Mouse (Mus musculus) CH12.LX (cell line): ENCODE measurements around the gene Phf23. TPM values are rescaled to one million over a fixed set of nuclear protein-coding genes. Genes with fewer than 3 reads are reported as not detected.

ENCODE experiments used
- DNase-seq: peaks from one replicate; pipeline ENCODE4 v3.0.0-alpha.2; 2013; ENCODE audit errors: extremely low read depth
- H3K27ac ChIP-seq: 2 replicates; pipeline ENCODE4 v1.5.1; 2012; ENCODE audit warnings: low read depth, mild to moderate bottlenecking, control low read depth, moderate library complexity; ENCODE audit not compliant: insufficient read depth
- H3K27me3 ChIP-seq: replicated peaks from 2 replicates; pipeline ENCODE3; 2012; ENCODE audit warnings: inconsistent platforms
- H3K36me3 ChIP-seq, 2 experiments: replicated peaks in 1 of 2; 2 replicates each; pipeline versions ENCODE3 to v1.6.1; 2012; ENCODE audit warnings: inconsistent platforms in 1 of 2, low read length in 1 of 2, mild to moderate bottlenecking in 1 of 2, mixed read lengths in 1 of 2, moderate library complexity in 1 of 2; ENCODE audit not compliant: control insufficient read depth in 1 of 2, insufficient read depth in 1 of 2
- H3K4me1 ChIP-seq, 2 experiments: 2 replicates each; pipeline ENCODE4 v1.6.1; 2012; ENCODE audit warnings: inconsistent platforms in 1 of 2, moderate library complexity in 1 of 2; ENCODE audit not compliant: insufficient read depth in 2 of 2, control insufficient read depth in 1 of 2
- H3K4me2 ChIP-seq: 2 replicates; pipeline ENCODE4 v1.6.1; 2012; ENCODE audit warnings: low read depth, mild to moderate bottlenecking, control low read depth; ENCODE audit not compliant: poor library complexity, insufficient read depth, severe bottlenecking
- H3K4me3 ChIP-seq, 3 experiments: fragments of 150-350 bp in 1 of 3; sonication (generic) in 1 of 3; replicated peaks in 1 of 3; 2 replicates each; pipeline versions ENCODE3 to v1.5.1; 2011 to 2012; ENCODE audit warnings: low read depth in 2 of 3, low read length in 2 of 3, mild to moderate bottlenecking in 2 of 3, moderate library complexity in 2 of 3, control low read depth in 1 of 3, improper control_type of control experiment in 1 of 3, inconsistent platforms in 1 of 3, mixed read lengths in 1 of 3; ENCODE audit not compliant: poor library complexity in 1 of 3
- H3K79me2 ChIP-seq: replicated peaks from 2 replicates; pipeline ENCODE4 v1.6.1; 2012; ENCODE audit warnings: mild to moderate bottlenecking, moderate library complexity; ENCODE audit not compliant: control insufficient read depth, poor library complexity, insufficient read depth, severe bottlenecking; ENCODE audit errors: extremely low read depth
- H3K9ac ChIP-seq: 2 replicates; pipeline ENCODE4 v1.6.1; 2012; ENCODE audit warnings: low read depth, mild to moderate bottlenecking, control low read depth, moderate library complexity; ENCODE audit not compliant: insufficient read depth
- H3K9me3 ChIP-seq: replicated peaks from 2 replicates; pipeline ENCODE3; 2012; ENCODE audit warnings: low read length, inconsistent platforms, mixed read lengths
- CTCF ChIP-seq, 2 experiments: IDR thresholded peaks in 1 of 2; conservative IDR thresholded peaks in 1 of 2; 2 replicates each; pipeline ENCODE4 v1.5.1; 2011 to 2012; ENCODE audit warnings: low read depth in 2 of 2, low read length in 2 of 2, improper control_type of control experiment in 1 of 2, inconsistent platforms in 1 of 2, mild to moderate bottlenecking in 1 of 2, moderate library complexity in 1 of 2
- ETS1 ChIP-seq: conservative IDR thresholded peaks from 2 replicates; pipeline ENCODE4 v1.6.1; 2012; ENCODE audit warnings: low read depth, mild to moderate bottlenecking, inconsistent platforms, low read length, improper control_type of control experiment, moderate library complexity
- GABPA ChIP-seq: IDR thresholded peaks from 2 replicates; pipeline ENCODE4 v1.6.1; 2012; ENCODE audit warnings: low read depth, low read length, improper control_type of control experiment, inconsistent platforms; ENCODE audit not compliant: insufficient replicate concordance
- IRF4 ChIP-seq: IDR thresholded peaks from 2 replicates; pipeline ENCODE4 v1.6.1; 2014; ENCODE audit warnings: low read depth, mild to moderate bottlenecking, inconsistent platforms, low read length, improper control_type of control experiment
- KAT2A ChIP-seq: IDR thresholded peaks from 2 replicates; pipeline ENCODE4 v1.6.1; 2012; ENCODE audit warnings: low read length, improper control_type of control experiment, inconsistent platforms; ENCODE audit not compliant: insufficient replicate concordance
- MEF2A ChIP-seq: IDR thresholded peaks from 2 replicates; pipeline ENCODE4 v1.6.1; 2014; ENCODE audit warnings: low read depth, mild to moderate bottlenecking, inconsistent platforms, low read length, improper control_type of control experiment, borderline replicate concordance
- MXI1 ChIP-seq: IDR thresholded peaks from 2 replicates; pipeline ENCODE4 v1.6.1; 2011; ENCODE audit warnings: mild to moderate bottlenecking, low read depth, low read length, improper control_type of control experiment
- NELFE ChIP-seq: IDR thresholded peaks from 2 replicates; pipeline ENCODE4 v1.6.1; 2011; ENCODE audit warnings: low read depth, low read length, improper control_type of control experiment
- POLR2A ChIP-seq: IDR thresholded peaks from 2 replicates; pipeline ENCODE4 v1.6.1; 2011; ENCODE audit warnings: low read depth, mild to moderate bottlenecking, improper control_type of control experiment, low read length
- POLR2AphosphoS2 ChIP-seq: IDR thresholded peaks from 2 replicates; pipeline ENCODE4 v1.6.1; 2011; ENCODE audit warnings: low read depth, low read length, improper control_type of control experiment
- RAD21 ChIP-seq: IDR thresholded peaks from 2 replicates; pipeline ENCODE4 v1.6.1; 2011; ENCODE audit warnings: low read depth, mild to moderate bottlenecking, low read length, improper control_type of control experiment, moderate library complexity
- SIN3A ChIP-seq: IDR thresholded peaks from 2 replicates; pipeline ENCODE4 v1.6.1; 2012; ENCODE audit warnings: low read length, improper control_type of control experiment, inconsistent platforms
- SMC3 ChIP-seq: IDR thresholded peaks from 2 replicates; pipeline ENCODE4 v1.6.1; 2011; ENCODE audit warnings: low read depth, low read length, improper control_type of control experiment
- TCF12 ChIP-seq: IDR thresholded peaks from 2 replicates; pipeline ENCODE4 v1.6.1; 2014; ENCODE audit warnings: low read depth, mild to moderate bottlenecking, inconsistent platforms, low read length, improper control_type of control experiment
- ZC3H11A ChIP-seq: IDR thresholded peaks from 2 replicates; pipeline ENCODE4 v1.6.1; 2012; ENCODE audit warnings: low read depth, mild to moderate bottlenecking, inconsistent platforms, low read length, improper control_type of control experiment
- ZNF384 ChIP-seq: IDR thresholded peaks from 2 replicates; pipeline ENCODE4 v1.6.1; 2012; ENCODE audit warnings: low read depth, low read length, improper control_type of control experiment, inconsistent platforms
- dilution Hi-C: fragments of 300-500 bp; cut with MboI; formaldehyde crosslinking; loops from 2 replicates; pipeline ENCODE4 v1.14.3; 2020; ENCODE audit warnings: low sequenced_read_pairs; ENCODE audit not compliant: extremely low pct_unique_long_range_greater_than_20kb, extremely low pct_ligation_motif_present
- in situ Hi-C: fragments of 300-500 bp; cut with MboI; formaldehyde crosslinking; loops from 3 replicates; pipeline ENCODE4 v1.14.3; 2019; ENCODE audit warnings: low sequenced_read_pairs, low pct_ligation_motif_present, low pct_unique_long_range_greater_than_20kb, mixed read lengths
- polyA plus RNA-seq: library from polyadenylated mRNA; unstranded; fragments of >175 nt; gene quantifications from 2 replicates; pipeline ENCODE4 v1.2.1, GENCODE M21; 2012; ENCODE audit warnings: low read depth; ENCODE audit not compliant: insufficient read length
- total RNA-seq, 2 experiments: library from RNA; depleted of rRNA; stranded (reverse); fragments of 300-350 nt in 1 of 2; fragments of >200 nt in 1 of 2; gene quantifications; 2 replicates each; pipeline ENCODE4 v1.2.3; 2012 to 2014

Phf23 gene
- total and polyA plus RNA-seq, 3 experiments, result 67.2 to 93.2 (median 69.0) TPM

DNA sequence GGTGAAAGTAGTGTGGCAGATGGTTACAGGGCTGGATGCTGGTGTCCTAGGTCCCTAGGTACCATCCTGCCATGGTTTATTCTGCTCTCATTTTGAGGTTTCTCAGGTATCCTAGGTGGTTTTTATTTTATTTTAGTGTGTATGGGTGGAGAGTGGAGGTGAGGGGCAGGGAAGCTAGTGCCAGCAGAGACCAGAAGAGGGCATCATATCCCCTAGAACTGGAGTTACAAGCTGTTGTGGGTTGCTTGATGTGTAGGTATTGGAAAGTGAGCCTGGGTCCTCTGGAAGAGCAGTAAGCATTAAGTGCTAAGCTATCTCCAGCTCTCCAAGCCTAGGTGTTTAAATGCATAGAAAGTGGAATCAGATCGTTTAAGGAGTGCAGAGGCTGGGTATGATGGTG lies 43.3 kb upstream of the Phf23 start:
- Histone ChIP-seq H3K4me3 (no peak overlapping the region), H3K4me2 (no peak overlapping the region), H3K9ac (no peak overlapping the region), H3K27ac (no peak overlapping the region), H3K79me2 (no peaks in the 10 kb centered on the region), H3K9me3 (no peaks in the 10 kb centered on the region), H3K4me1 (peaks cover 11 to 29% of the 10 kb centered on the region in 2 experiments), H3K36me3 (no peaks in the 10 kb centered on the region), H3K27me3 (peaks cover 17% of the 10 kb centered on the region)
- in situ Hi-C loops (loop anchor here (5.0 kb wide), 1 partner anchor 60 kb away; no protein-coding TSS in a partner anchor), dilution Hi-C loops (no loop called here)
- no peak for TF ChIP-seq GABPA
- TF ChIP-seq RAD21, result peak; percentile 75
- peak; percentile 4; the same call in 1 of the 2 replicates for TF ChIP-seq ZC3H11A
- TF ChIP-seq SMC3, result peak; percentile 62
- TF ChIP-seq POLR2A, result no peak
- TF ChIP-seq IRF4, result 0 out of 2 replicates have a peak, but pooled peaks have one; percentile 18
- TF ChIP-seq ETS1, result no peak
- no peak for TF ChIP-seq KAT2A
- no peak for TF ChIP-seq POLR2AphosphoS2
- TF ChIP-seq CTCF (conservative IDR thresholded peaks at IDR 0.05 in 1 of 2, IDR thresholded peaks at IDR 0.05 in 1 of 2; ENCODE audit: low read depth in 2 of 2, low read length in 2 of 2), result peak; percentile 55 to 81
- TF ChIP-seq MXI1, result no peak
- peak; percentile 42; the same call in 1 of the 2 replicates for TF ChIP-seq MEF2A
- DNase-seq, result no peak

DNA sequence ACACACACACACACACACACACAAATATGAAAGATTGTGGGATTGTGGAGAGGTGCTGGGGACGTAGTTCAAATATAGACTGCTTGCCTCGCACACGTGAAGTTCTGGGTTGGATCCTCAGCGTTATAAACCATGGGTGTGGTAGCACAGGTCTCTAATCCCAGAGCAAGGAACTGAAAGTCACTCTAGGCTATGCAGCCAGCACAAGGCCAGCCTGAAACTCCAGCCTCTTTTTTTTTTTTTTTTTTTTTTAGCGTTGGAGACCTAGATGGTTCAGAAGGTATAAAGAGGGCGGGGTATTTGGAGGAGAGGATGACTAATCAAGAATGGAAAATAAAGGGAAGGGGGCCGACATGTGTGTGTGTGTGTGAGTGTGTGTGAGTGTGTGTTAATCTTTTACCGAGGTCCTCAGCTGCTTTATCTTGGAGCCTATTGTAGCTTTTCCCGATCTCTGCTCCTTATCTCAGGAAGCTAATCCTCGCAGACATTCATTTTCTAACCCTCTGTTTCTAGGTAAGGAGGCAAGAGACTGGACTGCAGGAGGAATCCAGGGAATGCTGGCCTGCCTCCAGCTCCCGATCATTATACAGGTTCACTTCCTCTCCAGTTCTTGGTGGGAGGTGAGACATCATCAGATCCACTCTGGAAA lies 42.2 kb upstream of the Phf23 start:
- Histone ChIP-seq H3K9ac (no peak overlapping the region), H3K27me3 (peaks cover 23% of the 10 kb centered on the region), H3K4me1 (peaks cover 7 to 18% of the 10 kb centered on the region in 2 experiments), H3K4me2 (no peak overlapping the region; the same call in 1 of the 2 replicates), H3K4me3 (no peak overlapping the region), H3K79me2 (no peaks in the 10 kb centered on the region), H3K27ac (no peak overlapping the region), H3K9me3 (no peaks in the 10 kb centered on the region), H3K36me3 (no peaks in the 10 kb centered on the region)
- in situ Hi-C loops (loop anchor here (5.0 kb wide), 1 partner anchor 59 kb away; no protein-coding TSS in a partner anchor), dilution Hi-C loops (no loop called here)
- TF ChIP-seq RAD21, result no peak
- no peak for TF ChIP-seq SIN3A
- peak; percentile 92 for TF ChIP-seq ZNF384
- no peak for TF ChIP-seq TCF12
- peak; percentile 35; the same call in 1 of the 2 replicates for TF ChIP-seq IRF4
- TF ChIP-seq NELFE, result no peak
- no peak for DNase-seq
